Mouse (Mus musculus) cerebellum, adult (tissue): ENCODE measurements at regions not wholly inside any gene's neighbourhood (a gene's known extent, or its start where the extent isn't known, plus 50 kb on each side); places are given as distances from the start of the nearest gene placed in this dataset.

Experiments
- ATAC-seq: cut with Nextera tagmentation; 2 replicates; pipeline ENCODE4 v1.9.2; 2017; ENCODE audit warnings: mild to moderate bottlenecking, moderate library complexity, mixed read lengths; ENCODE audit not compliant: insufficient number of reproducible peaks, low FRiP score, low TSS enrichment

DNA sequence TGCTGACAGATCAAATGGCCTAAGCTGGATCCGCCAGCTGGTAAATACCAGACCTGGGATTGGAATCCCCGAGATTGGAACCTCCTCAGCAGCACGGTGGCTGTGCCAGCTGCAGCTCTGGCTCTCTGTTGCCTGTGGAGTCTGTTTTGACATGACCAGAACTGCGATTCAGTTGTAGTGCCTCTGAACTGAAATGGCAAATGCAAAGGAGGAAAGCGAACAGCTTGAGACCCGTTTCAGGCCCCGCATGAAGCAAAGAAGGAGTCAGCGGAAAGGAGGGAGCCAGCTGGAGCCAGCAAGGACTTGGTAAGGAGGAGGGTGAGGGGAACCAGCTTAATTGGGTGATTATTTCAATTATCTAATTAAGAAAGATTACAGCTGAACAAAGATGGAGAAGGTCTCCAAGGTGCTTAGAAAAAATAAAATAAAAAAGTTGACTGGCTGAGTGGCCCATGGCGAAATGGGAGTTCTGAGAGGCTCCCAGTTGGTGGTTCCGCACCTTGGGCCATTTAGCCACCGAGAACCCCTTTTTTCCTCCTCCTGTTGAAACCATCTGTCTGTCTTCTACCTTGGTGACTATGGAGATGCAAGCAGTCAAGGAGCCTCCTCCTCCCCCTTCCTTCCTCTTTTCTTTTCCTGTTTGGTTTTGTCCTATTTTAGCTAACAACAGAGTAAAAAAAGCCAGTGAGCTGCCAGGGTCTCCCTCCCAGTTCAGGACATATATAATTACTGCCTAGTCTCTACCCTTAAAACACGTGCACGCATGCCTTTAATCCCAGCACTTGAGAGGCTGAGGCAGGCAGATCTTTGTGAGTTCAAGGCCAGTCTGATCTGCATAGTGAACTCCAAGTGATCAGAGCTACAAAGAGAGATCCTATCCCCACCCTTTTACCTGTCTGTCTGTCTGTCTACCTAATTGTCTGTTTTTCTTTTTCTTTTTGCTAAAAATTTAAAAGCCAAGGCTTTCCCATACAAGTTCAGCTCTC, 54.3 kb upstream of the Rybp start:
- ATAC-seq: no peak

- ATAC-seq: no peak
Observed at GRCm38 (mm10) chr6:100338291-100338690, 51.0 kb upstream of the Rybp start.
